Mouse (Mus musculus) layer of hippocampus, adult 9-11 months (tissue): ENCODE measurements around the gene Stk36.

Experiments used
- DNase-seq: peaks from one replicate; pipeline ENCODE4 v3.0.0; 2022

The Stk36 gene

DNA sequence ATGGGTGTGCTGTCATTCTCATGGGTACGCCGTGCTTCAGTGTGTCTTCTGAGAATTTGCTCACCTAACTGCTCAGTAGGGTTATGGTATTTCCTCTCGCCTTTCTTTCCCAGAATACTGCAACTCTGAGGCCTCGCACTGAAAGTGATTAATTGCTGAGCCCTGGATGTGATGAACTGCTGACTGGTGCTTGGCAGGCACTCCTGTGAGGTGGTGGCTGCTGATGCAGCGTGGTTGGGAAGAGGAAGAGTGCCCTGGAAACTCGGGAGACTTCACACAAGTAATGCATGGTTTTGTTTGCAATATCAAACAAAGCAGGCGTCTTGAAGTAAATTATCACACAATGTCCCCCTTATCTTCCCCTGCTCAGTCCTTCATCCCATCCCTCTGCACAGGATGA, 71.5 kb downstream of the Stk36 start:
- DNase-seq = no peak

DNA sequence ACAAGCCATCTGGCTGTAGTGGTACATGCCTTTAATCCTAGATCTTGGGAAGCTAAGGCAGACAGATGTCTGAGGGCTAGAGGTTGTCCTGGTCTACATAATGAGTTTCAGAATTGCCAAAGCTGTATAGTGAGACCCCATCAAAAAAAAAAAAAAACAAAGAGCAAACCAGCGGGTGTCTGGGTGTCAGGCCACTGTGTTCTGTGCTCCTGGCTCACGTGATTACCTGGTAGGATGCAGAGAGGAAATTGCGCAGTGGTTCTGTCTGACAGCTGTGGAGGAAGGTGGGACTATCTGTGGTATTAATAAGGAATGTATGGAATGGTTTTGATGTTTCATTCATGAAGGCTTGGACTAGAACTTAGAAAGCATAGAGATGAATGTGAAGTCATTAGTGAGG, 75.6 kb downstream of the Stk36 start:
- DNase-seq = no peak

DNA sequence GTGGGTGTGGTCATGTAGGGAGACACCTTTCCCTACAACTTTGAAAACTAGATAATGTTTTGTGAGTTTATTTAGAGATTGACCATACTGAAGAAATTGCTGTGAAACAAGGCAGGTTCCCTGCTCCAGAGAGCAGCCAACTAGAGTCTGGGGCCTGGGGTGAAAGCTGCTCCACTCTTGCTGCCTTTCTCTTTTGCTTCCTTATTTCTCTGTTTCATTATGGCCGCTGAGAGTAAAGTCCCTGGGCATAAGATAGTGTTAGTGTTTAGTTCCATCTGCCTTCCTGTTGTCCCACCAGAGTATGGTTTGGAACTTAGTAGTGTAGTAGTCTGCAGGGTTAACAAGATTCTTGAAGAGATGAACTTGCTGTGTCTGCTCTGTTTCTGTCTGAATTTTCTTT, 76.6 kb downstream of the Stk36 start:
- DNase-seq = no peak
